In the genomic region with DNA sequence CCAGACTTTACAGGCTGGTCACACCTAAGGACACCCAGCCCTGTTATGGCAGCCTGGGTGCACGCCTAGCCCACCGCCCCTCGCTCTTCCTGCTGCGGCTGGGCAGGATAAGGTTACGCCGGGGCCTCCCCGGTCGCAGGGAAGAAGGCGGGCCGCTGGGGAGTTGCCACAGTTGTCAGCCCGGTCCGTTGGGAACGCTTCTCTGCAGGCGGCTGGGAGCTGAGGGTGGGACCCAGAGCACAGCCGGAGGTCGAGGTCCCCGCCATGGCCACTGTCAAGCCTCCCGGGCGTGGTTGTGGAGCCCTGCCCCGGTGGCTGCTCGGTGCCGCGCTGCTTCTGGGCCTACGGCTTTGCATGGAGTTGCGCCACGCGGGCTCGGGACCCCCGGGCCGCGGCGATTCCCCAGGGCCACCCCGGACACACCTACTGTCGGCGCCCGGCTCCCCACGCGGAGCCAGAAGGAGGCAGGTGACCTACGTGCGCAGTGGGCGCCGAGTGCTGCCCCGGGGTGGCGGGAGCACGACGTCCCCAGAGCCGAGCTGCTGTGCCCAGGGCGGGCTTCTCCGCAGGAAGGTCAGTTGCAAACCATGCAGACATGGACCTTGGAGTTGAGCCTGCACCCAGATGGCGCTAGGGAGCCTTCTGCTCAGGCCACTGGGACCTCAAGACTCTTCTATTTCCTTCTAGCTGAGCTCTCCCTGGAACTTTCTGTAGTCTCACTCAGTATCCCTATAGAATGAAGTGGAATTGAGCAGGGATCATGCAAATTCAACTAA, we compare ENCODE assay signal across 8 mouse cellular contexts. TPM values are rescaled to one million over a fixed set of nuclear protein-coding genes. Genes with fewer than 3 reads are reported as not detected.
DNase-seq lines count a peak whose midpoint lies in the region; ATAC-seq and TF ChIP-seq lines count a peak whose summit lies in the region.

A gene (plus strand): TSS at position 191 of the 776 bp plus-strand sequence.

- TF ChIP-seq POLR2A in small intestine, adult 2 months (IDR thresholded peaks at IDR 0.05; ENCODE audit: low read depth, low read length), result no peak; the same call in 1 of the 2 replicates

- DNase-seq in embryo, embryonic 9.5 days (ENCODE audit: extremely low spot score), result peak; percentile 84
- DNase-seq in gastrocnemius, postnatal 4 days (ENCODE audit: low spot score in 2 of 2), result peak; percentile 30 to 74
- DNase-seq in intestine, embryonic 14.5 days (ENCODE audit: low spot score), result peak; percentile 89
- DNase-seq in left cerebral cortex, postnatal 25 days (ENCODE audit: low spot score in 2 of 2), result peak; percentile 64 to 84
- DNase-seq in midbrain, embryonic 10.5 days (ENCODE audit: low spot score), result peak; percentile 78

- no peaks in the 10 kb centered on the region for H3K36me3 ChIP-seq in erythroblast, embryonic 14.5 days (ENCODE audit: control insufficient read depth)
- H3K36me3 ChIP-seq in intestine, embryonic 14.5 days (ENCODE audit: control insufficient read depth, insufficient read depth, low read length), result no peaks in the 10 kb centered on the region
- H3K36me3 ChIP-seq in midbrain, embryonic 10.5 days, result no peaks in the 10 kb centered on the region
- no peaks in the 10 kb centered on the region for H3K36me3 ChIP-seq in small intestine, adult 2 months (ENCODE audit: control insufficient read depth, insufficient read depth, low read length)

- WGBS in intestine, embryonic 14.5 days, result under 1% methylated on average over 50 of the region's 50 CpGs
- under 1% methylated on average over 50 of the region's 50 CpGs for whole genome bisulfite sequencing in midbrain, embryonic 10.5 days
- WGBS in small intestine, adult 2 months, result under 1% methylated on average over 50 of the region's 50 CpGs

- H3K4me2 ChIP-seq in intestine, embryonic 14.5 days (ENCODE audit: low read length), result peak within 1 kb of the TSS; percentile 93

- H3K27me3 ChIP-seq in erythroblast, embryonic 14.5 days (ENCODE audit: control insufficient read depth), result peaks cover 36% of the 10 kb centered on the region
- no peaks in the 10 kb centered on the region for H3K27me3 ChIP-seq in intestine, embryonic 14.5 days (replicated peaks; ENCODE audit: control insufficient read depth, insufficient read depth, low read length)
- H3K27me3 ChIP-seq in midbrain, embryonic 10.5 days (ENCODE audit: low read depth, poor library complexity, severe bottlenecking), result peaks cover 32% of the 10 kb centered on the region
- no peaks in the 10 kb centered on the region for H3K27me3 ChIP-seq in small intestine, adult 2 months (ENCODE audit: control insufficient read depth, insufficient read depth, low read length)

- peak within 1 kb of the TSS; percentile 20 for H3K4me3 ChIP-seq in erythroblast, embryonic 14.5 days (replicated peaks)
- H3K4me3 ChIP-seq in intestine, embryonic 14.5 days (ENCODE audit: low read depth, low read length), result peak within 1 kb of the TSS; percentile 57
- peak within 1 kb of the TSS; percentile 71 for H3K4me3 ChIP-seq in midbrain, embryonic 10.5 days
- peak within 1 kb of the TSS; percentile 69 for H3K4me3 ChIP-seq in small intestine, adult 2 months (ENCODE audit: low read depth, low read length)

- no peaks in the 10 kb centered on the region for H3K9me3 ChIP-seq in erythroblast, embryonic 14.5 days (ENCODE audit: control insufficient read depth, low read length)
- no peaks in the 10 kb centered on the region for H3K9me3 ChIP-seq in intestine, embryonic 14.5 days (ENCODE audit: control insufficient read depth, low read length)
- no peaks in the 10 kb centered on the region for H3K9me3 ChIP-seq in midbrain, embryonic 10.5 days (replicated peaks)

- H3K9ac ChIP-seq in intestine, embryonic 14.5 days (ENCODE audit: low read length), result peak within 1 kb of the TSS; percentile 76

- TF ChIP-seq CTCF in small intestine, adult 2 months (IDR thresholded peaks at IDR 0.05; ENCODE audit: extremely low read depth, insufficient read length, insufficient replicate concordance, low read depth, low read length), result peak; percentile 59; the same call in 1 of the 2 replicates

- intact Hi-C loops in left cerebral cortex, postnatal 25 days (cut with DNase I), result loop anchor here (1.0 to 2.0 kb wide), 3 partner anchors 76 to 200 kb away; a partner anchor contains a TSS

- no peaks in the 10 kb centered on the region for H3K4me1 ChIP-seq in erythroblast, embryonic 14.5 days (ENCODE audit: control insufficient read depth)
- H3K4me1 ChIP-seq in intestine, embryonic 14.5 days (replicated peaks; ENCODE audit: control insufficient read depth, insufficient read depth, low read length), result peaks cover 11% of the 10 kb centered on the region; the same call in 1 of the 2 replicates
- H3K4me1 ChIP-seq in midbrain, embryonic 10.5 days, result peaks cover 40% of the 10 kb centered on the region
- no peaks in the 10 kb centered on the region for H3K4me1 ChIP-seq in small intestine, adult 2 months (ENCODE audit: control insufficient read depth, insufficient read depth, insufficient read length, low read length)

- ATAC-seq in erythroblast, adult 5-6 weeks (replicated peaks; ENCODE audit: low FRiP score, poor library complexity, severe bottlenecking), result no peak
- ATAC-seq in intestine, embryonic 14.5 days (replicated peaks; ENCODE audit: low FRiP score, low TSS enrichment, low read depth), result peak; percentile 88

- H3K27ac ChIP-seq in intestine, embryonic 14.5 days (ENCODE audit: low read depth), result peak within 1 kb of the TSS; percentile 69
- peak within 1 kb of the TSS; percentile 90 for H3K27ac ChIP-seq in midbrain, embryonic 10.5 days (replicated peaks)
- peak within 1 kb of the TSS; percentile 40; the same call in 1 of the 2 replicates for H3K27ac ChIP-seq in small intestine, adult 2 months (ENCODE audit: insufficient read depth, low read depth, low read length)

RNA-seq across cellular contexts. Expression of the gene that starts here (rescaled TPM):
- not detected in 2 replicates for polyA plus RNA-seq in erythroblast, embryonic 14.5 days (2012)
- not detected in 2 replicates for total RNA-seq in erythroblast, adult 5-6 weeks (2015; ENCODE audit: low replicate concordance)
- not detected in 2 replicates for total RNA-seq in erythroblast, adult 5-6 weeks (2017; ENCODE audit: low replicate concordance)
- 1 to 10 TPM; 1.1 to 1.3 TPM for total RNA-seq in gastrocnemius, postnatal 4 days (2021)
- polyA plus RNA-seq in intestine, embryonic 14.5 days (2014; fragmentation: Nextera tagmentation; extraction: Ambion mirVana), result 4.2 and 4.5 TPM in 2 replicates
- 1 to 10 TPM; 2.1 to 2.2 TPM for total RNA-seq in left cerebral cortex, postnatal 25 days (2021)
- 0.54 and 1.2 TPM in 2 replicates for polyA plus RNA-seq in midbrain, embryonic 10.5 days (2016; fragmentation: Nextera tagmentation; extraction: Ambion mirVana)
- polyA plus RNA-seq in small intestine, adult 2 months (2012; rRNA removed), result 2.0 and 2.4 TPM in 2 replicates

Comparison
In these comparisons a context has a peak if more than half of its experiments do, and no peak if none do; other contexts are left out.
1. H3K4me3 ChIP-seq: peak in every context shown above with its lines; median percentile 71 in midbrain, embryonic 10.5 days; 69 in small intestine, adult 2 months; 57 in intestine, embryonic 14.5 days; 20 in erythroblast, embryonic 14.5 days.
2. H3K27ac ChIP-seq: peak in every context shown above with its lines; median percentile 90 in midbrain, embryonic 10.5 days; 69 in intestine, embryonic 14.5 days; 40 in small intestine, adult 2 months.